Mouse (Mus musculus) embryonic facial prominence, embryonic 15.5 days (tissue): ENCODE results near the gene Pramef12. TPM values are rescaled to one million over a fixed set of nuclear protein-coding genes. Genes with fewer than 3 reads are reported as not detected.
"Not testable (repeated sequence)": the region's sequence is repeated elsewhere in the genome, so short reads cannot be mapped to it uniquely, and the experiment has no call there.

Source experiments
- ATAC-seq: fragments of 200-750 bp; cut with Nextera tagmentation; 2 replicates; pipeline ENCODE4 v1.8.0; 2017; ENCODE audit warnings: low read depth, moderate TSS enrichment; ENCODE audit not compliant: insufficient number of reproducible peaks, low FRiP score, low TSS enrichment
- H3K27ac ChIP-seq: fragments of 300-500 bp; sonication (generic); replicated peaks from 2 replicates; pipeline ENCODE4 v1.5.1; 2015; ENCODE audit warnings: mild to moderate bottlenecking, inconsistent platforms
- H3K27me3 ChIP-seq: fragments of 300-500 bp; sonication (generic); 2 replicates; pipeline ENCODE4 v1.6.1; 2015; ENCODE audit warnings: inconsistent platforms
- H3K36me3 ChIP-seq: fragments of 300-500 bp; sonication (generic); 2 replicates; pipeline ENCODE4 v1.6.1; 2015; ENCODE audit warnings: mild to moderate bottlenecking, inconsistent platforms
- H3K4me1 ChIP-seq: fragments of 300-500 bp; sonication (generic); 2 replicates; pipeline ENCODE4 v1.6.1; 2015; ENCODE audit warnings: inconsistent platforms
- H3K4me2 ChIP-seq: fragments of 300-500 bp; sonication (generic); replicated peaks from 2 replicates; pipeline ENCODE4 v1.6.1; 2015; ENCODE audit warnings: mild to moderate bottlenecking, inconsistent platforms
- H3K4me3 ChIP-seq: fragments of 300-500 bp; sonication (generic); replicated peaks from 2 replicates; pipeline ENCODE4 v1.5.1; 2015; ENCODE audit warnings: mild to moderate bottlenecking, inconsistent platforms
- H3K9ac ChIP-seq: fragments of 300-500 bp; sonication (generic); 2 replicates; pipeline ENCODE4 v1.6.1; 2015; ENCODE audit warnings: inconsistent platforms
- H3K9me3 ChIP-seq: fragments of 300-500 bp; sonication (generic); replicated peaks from 2 replicates; pipeline ENCODE4 v1.6.1; 2016; ENCODE audit warnings: inconsistent platforms
- WGBS: fragments of 180-500 bp; shearing (Covaris S2); methylation state at CpG from one replicate; pipeline ENCODE4 v1.1.7; 2015; 5-methylcytosine and 5-hydroxymethylcytosine counted together
- polyA plus RNA-seq: library from polyadenylated mRNA; unstranded; fragments of >200 nt; fragmentation: Nextera tagmentation; extraction: Ambion mirVana; gene quantifications from 2 replicates; pipeline ENCODE4 v1.2.1, GENCODE M21; 2015

The Pramef12 gene
- polyA plus RNA-seq, 1 experiment from 2014 or later = 0.67 TPM

- ATAC-seq = peak; percentile 68; the same call in 1 of the 2 replicates
- Histone ChIP-seq H3K9me3 (no peaks in the 10 kb centered on the region), H3K27me3 (no peaks in the 10 kb centered on the region), H3K36me3 (no peaks in the 10 kb centered on the region), H3K9ac (no peak overlapping the region), H3K4me3 (peak overlapping the region; percentile 29), H3K4me1 (no peaks in the 10 kb centered on the region), H3K4me2 (peak overlapping the region; percentile 48), H3K27ac (peak overlapping the region; percentile 72)
- WGBS = 5% methylated on average over 17 of the region's 17 CpGs
Observed at GRCm38 (mm10) chr4:144404456-144405086, 3.7 kb downstream of the Pramef12 start.

- no peak overlapping the region for H3K27ac ChIP-seq
Observed at GRCm38 (mm10) chr4:144402712-144403111, 5.6 kb downstream of the Pramef12 start.

GRCm38 (mm10) chr4:144396316-144396715 is 11.9 kb downstream of the Pramef12 start:
- ATAC-seq = no peak
- Histone ChIP-seq H3K36me3 (no peaks in the 10 kb centered on the region), H3K27me3 (no peaks in the 10 kb centered on the region), H3K4me3 (no peak overlapping the region), H3K27ac (no peak overlapping the region), H3K4me1 (no peaks in the 10 kb centered on the region), H3K4me2 (no peak overlapping the region), H3K9ac (no peak overlapping the region), H3K9me3 (no peaks in the 10 kb centered on the region; the same call in 1 of the 2 replicates)
- 36% methylated on average over 3 of the region's 3 CpGs for WGBS

More at GRCm38 (mm10) chr4:144402712-144403111, 5.6 kb downstream of the Pramef12 start:
- WGBS = 55% methylated on average over 4 of the region's 4 CpGs
- ATAC-seq = no peak
- no peaks in the 10 kb centered on the region for H3K27me3 ChIP-seq
- no peaks in the 10 kb centered on the region for H3K9me3 ChIP-seq
- H3K4me2 ChIP-seq = no peak overlapping the region
- no peak overlapping the region for H3K4me3 ChIP-seq
- no peak overlapping the region for H3K9ac ChIP-seq
- H3K36me3 ChIP-seq = no peaks in the 10 kb centered on the region
- H3K4me1 ChIP-seq = no peaks in the 10 kb centered on the region

GRCm38 (mm10) chr4:144377911-144378310 is 30.4 kb downstream of the Pramef12 start, which contains the start of gene Pramef20:
TSS of gene Pramef20 (minus strand) at chr4:144377933.
- H3K9ac ChIP-seq = no peak within 1 kb of the TSS
- 59% methylated on average over 2 of the region's 2 CpGs for WGBS
- no peaks in the 10 kb centered on the region for H3K4me1 ChIP-seq
- no peak within 1 kb of the TSS for H3K4me3 ChIP-seq
- no peak for ATAC-seq
- H3K4me2 ChIP-seq = no peak within 1 kb of the TSS
- H3K27me3 ChIP-seq = no peaks in the 10 kb centered on the region
- H3K27ac ChIP-seq = no peak within 1 kb of the TSS
- H3K36me3 ChIP-seq = no peaks in the 10 kb centered on the region
- 0 out of 2 replicates have a peak, but pooled peaks cover 7% of the 10 kb centered on the region for H3K9me3 ChIP-seq

GRCm38 (mm10) chr4:144357642-144358041 is 50.6 kb downstream of the Pramef12 start, which contains the start of gene Gm13119:
TSS of gene Gm13119 (plus strand) at chr4:144357942.
- H3K9me3 ChIP-seq, H3K4me3 ChIP-seq, H3K9ac ChIP-seq, H3K4me2 ChIP-seq, H3K27me3 ChIP-seq, ATAC-seq, H3K4me1 ChIP-seq, H3K27ac ChIP-seq, H3K36me3 ChIP-seq: not testable (repeated sequence)
- WGBS = 80% methylated on average over 3 of the region's 3 CpGs

Other genes starting within 250 kb of the Pramef12 start
- not detected in 2 replicates for gene Oog3, start 245.8 kb downstream of the Pramef12 start, polyA plus RNA-seq
- gene Oog2, start 217.7 kb downstream of the Pramef12 start, polyA plus RNA-seq = not detected in 2 replicates
- not detected in 2 replicates for gene C87977, start 195.1 kb downstream of the Pramef12 start, polyA plus RNA-seq
- gene Pramel5, start 128.0 kb downstream of the Pramef12 start, polyA plus RNA-seq = not detected in 2 replicates
- gene Gm13128, start 78.2 kb downstream of the Pramef12 start, polyA plus RNA-seq = not detected in 2 replicates
- not detected in 2 replicates for gene Gm13119, start 50.5 kb downstream of the Pramef12 start, polyA plus RNA-seq
- gene Pramef20, start 30.5 kb downstream of the Pramef12 start, polyA plus RNA-seq = not detected in 2 replicates
- gene 1700012P22Rik, start 30.3 kb upstream of the Pramef12 start, polyA plus RNA-seq = 0.17 TPM in 1 of 2 replicates, not detected in the other
- not detected in 2 replicates for gene Gm9944, start 44.9 kb upstream of the Pramef12 start, polyA plus RNA-seq
- 0.07 TPM in 1 of 2 replicates, not detected in the other for gene Aadacl3, start 55.3 kb upstream of the Pramef12 start, polyA plus RNA-seq
- not detected in 2 replicates for gene 9430007A20Rik, start 111.4 kb upstream of the Pramef12 start, polyA plus RNA-seq
- gene Gm13124, start 156.7 kb upstream of the Pramef12 start, polyA plus RNA-seq = not detected in 2 replicates
- not detected in 2 replicates for gene Aadacl4, start 205.2 kb upstream of the Pramef12 start, polyA plus RNA-seq